Comparison of ENCODE assay signal across 8 mouse cellular contexts in the genomic region with DNA sequence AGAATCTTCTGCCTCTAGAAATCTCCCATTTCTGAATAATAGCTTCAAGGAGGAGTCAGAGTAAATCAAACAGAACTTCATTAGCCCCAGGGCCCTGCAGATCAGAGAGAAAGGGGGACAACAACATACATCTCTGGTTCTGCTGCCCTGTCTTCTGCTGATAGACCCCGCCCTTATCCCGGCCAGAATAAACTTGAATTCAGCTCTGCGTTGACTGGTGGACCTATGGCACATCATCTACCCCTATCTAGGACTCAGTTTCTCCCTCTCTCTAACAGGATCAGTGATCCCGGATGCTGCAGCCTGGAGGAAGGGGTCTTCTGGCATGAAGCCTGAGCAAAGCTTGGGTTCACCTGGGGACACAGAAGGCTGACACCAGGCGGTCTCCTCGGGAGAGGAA. TPM values are rescaled to one million over a fixed set of nuclear protein-coding genes. Genes with fewer than 3 reads are reported as not detected.
DNase-seq lines count a peak whose midpoint lies in the region; ATAC-seq and TF ChIP-seq lines count a peak whose summit lies in the region.

No protein-coding gene starts in this region.

- no peak for TF ChIP-seq POLR2A in kidney, adult 2 months (IDR thresholded peaks at IDR 0.05; ENCODE audit: low read depth, low read length)

- no peak overlapping the region for H3K27ac ChIP-seq in kidney, adult 2 months (ENCODE audit: insufficient read depth, low read depth, low read length)
- H3K27ac ChIP-seq in embryonic facial prominence, embryonic 11.5 days (replicated peaks; ENCODE audit: low read depth, low read length): no peak overlapping the region
- no peak overlapping the region for H3K27ac ChIP-seq in hindbrain, embryonic 16.5 days (ENCODE audit: low read depth, low read length)
- H3K27ac ChIP-seq in midbrain, embryonic 13.5 days: no peak overlapping the region

- H3K4me3 ChIP-seq in kidney, adult 2 months (ENCODE audit: insufficient read depth, low read depth, low read length): peak overlapping the region; percentile 61; the same call in 1 of the 2 replicates
- no peak overlapping the region for H3K4me3 ChIP-seq in embryonic facial prominence, embryonic 11.5 days (ENCODE audit: low read depth, low read length)
- H3K4me3 ChIP-seq in hindbrain, embryonic 16.5 days (ENCODE audit: low read length): peak overlapping the region; percentile 52
- H3K4me3 ChIP-seq in midbrain, embryonic 13.5 days (replicated peaks): peak overlapping the region; percentile 45

- H3K9me3 ChIP-seq in embryonic facial prominence, embryonic 11.5 days (replicated peaks; ENCODE audit: control insufficient read depth, low read length): no peaks in the 10 kb centered on the region
- H3K9me3 ChIP-seq in hindbrain, embryonic 16.5 days (ENCODE audit: control insufficient read depth, low read length): no peaks in the 10 kb centered on the region
- H3K9me3 ChIP-seq in midbrain, embryonic 13.5 days: no peaks in the 10 kb centered on the region

- no peaks in the 10 kb centered on the region for H3K36me3 ChIP-seq in kidney, adult 2 months (ENCODE audit: control insufficient read depth, insufficient read depth, low read length)
- H3K36me3 ChIP-seq in embryonic facial prominence, embryonic 11.5 days (replicated peaks; ENCODE audit: control insufficient read depth, insufficient read depth, low read depth, low read length): no peaks in the 10 kb centered on the region
- no peaks in the 10 kb centered on the region for H3K36me3 ChIP-seq in hindbrain, embryonic 16.5 days (ENCODE audit: control insufficient read depth, insufficient read depth, low read length)
- no peaks in the 10 kb centered on the region for H3K36me3 ChIP-seq in midbrain, embryonic 13.5 days

- no peak for TF ChIP-seq CTCF in kidney, adult 2 months (conservative IDR thresholded peaks at IDR 0.05; ENCODE audit: insufficient read depth, insufficient read length, low read depth, low read length)

- peak; percentile 5; the same call in 1 of the 2 replicates for ATAC-seq in embryonic facial prominence, embryonic 11.5 days (replicated peaks; ENCODE audit: insufficient number of reproducible peaks, low FRiP score, low TSS enrichment, low read depth)
- no peak; the same call in none of the 2 replicates for ATAC-seq in hindbrain, embryonic 16.5 days
- peak; percentile 19; the same call in 1 of the 2 replicates for ATAC-seq in midbrain, embryonic 13.5 days

- H3K4me2 ChIP-seq in embryonic facial prominence, embryonic 11.5 days (ENCODE audit: low read depth, low read length): peak overlapping the region; percentile 75
- H3K4me2 ChIP-seq in hindbrain, embryonic 16.5 days (ENCODE audit: low read length): peak overlapping the region; percentile 93
- H3K4me2 ChIP-seq in midbrain, embryonic 13.5 days (replicated peaks): peak overlapping the region; percentile 75

- H3K9ac ChIP-seq in embryonic facial prominence, embryonic 11.5 days (replicated peaks; ENCODE audit: low read length): no peak overlapping the region
- no peak overlapping the region; the same call in 1 of the 2 replicates for H3K9ac ChIP-seq in hindbrain, embryonic 16.5 days (ENCODE audit: low read depth, low read length)
- no peak overlapping the region for H3K9ac ChIP-seq in midbrain, embryonic 13.5 days (replicated peaks)

- H3K27me3 ChIP-seq in kidney, adult 2 months (replicated peaks; ENCODE audit: control insufficient read depth, insufficient read depth, low read length): no peaks in the 10 kb centered on the region
- no peaks in the 10 kb centered on the region; the same call in 1 of the 2 replicates for H3K27me3 ChIP-seq in embryonic facial prominence, embryonic 11.5 days (ENCODE audit: control insufficient read depth, insufficient read depth, low read length)
- H3K27me3 ChIP-seq in hindbrain, embryonic 16.5 days (replicated peaks; ENCODE audit: control insufficient read depth, insufficient read depth, low read length): peaks cover 5% of the 10 kb centered on the region
- peaks cover 43% of the 10 kb centered on the region for H3K27me3 ChIP-seq in midbrain, embryonic 13.5 days

- H3K4me1 ChIP-seq in kidney, adult 2 months (ENCODE audit: control insufficient read depth, insufficient read depth, low read length): peaks cover 5% of the 10 kb centered on the region; the same call in 1 of the 2 replicates
- no peaks in the 10 kb centered on the region for H3K4me1 ChIP-seq in embryonic facial prominence, embryonic 11.5 days (ENCODE audit: control insufficient read depth, insufficient read depth, low read length)
- peaks cover 12% of the 10 kb centered on the region for H3K4me1 ChIP-seq in hindbrain, embryonic 16.5 days (ENCODE audit: control insufficient read depth, insufficient read depth, low read depth, low read length)
- peaks cover 20% of the 10 kb centered on the region for H3K4me1 ChIP-seq in midbrain, embryonic 13.5 days (replicated peaks)

- DNase-seq in kidney, adult 2 months: no peak
- DNase-seq in kidney, postnatal 25 days: no peak
- no peak for DNase-seq in embryonic facial prominence, embryonic 11.5 days (ENCODE audit: low spot score)
- DNase-seq in thymus, postnatal 0 days (ENCODE audit: low spot score): no peak
- no peak for DNase-seq in left cerebral cortex, adult 9 months (ENCODE audit: low spot score in 2 of 2)
- no peak for DNase-seq in urinary bladder, postnatal 4 days (ENCODE audit: low spot score in 2 of 2)

- 38% methylated on average over 6 of the region's 6 CpGs for WGBS in kidney, adult 2 months
- WGBS in embryonic facial prominence, embryonic 11.5 days: 25% methylated on average over 6 of the region's 6 CpGs
- 27% methylated on average over 6 of the region's 6 CpGs for whole genome bisulfite sequencing in hindbrain, embryonic 16.5 days
- 23% methylated on average over 6 of the region's 6 CpGs for WGBS in midbrain, embryonic 13.5 days

RNA-seq across cellular contexts. Expression of a gene that starts 17.8 kb away (rescaled TPM):
- 0.86 and 1.0 TPM in 2 replicates for polyA plus RNA-seq in kidney, adult 2 months (2012; rRNA removed)
- 4.3 and 4.6 TPM in 2 replicates for polyA plus RNA-seq in embryonic facial prominence, embryonic 11.5 days (2014; fragmentation: Nextera tagmentation; extraction: Ambion mirVana)
- polyA plus RNA-seq in hindbrain, embryonic 16.5 days (2015; fragmentation: Nextera tagmentation; extraction: Ambion mirVana): 7.5 and 7.8 TPM in 2 replicates
- polyA plus RNA-seq in midbrain, embryonic 13.5 days (2015; fragmentation: Nextera tagmentation; extraction: Ambion mirVana): 3.2 and 3.9 TPM in 2 replicates
- polyA plus RNA-seq in thymus, postnatal 0 days (2015; fragmentation: Nextera tagmentation; extraction: Ambion mirVana): 0.32 and 0.34 TPM in 2 replicates
